Mouse (Mus musculus): ENCODE measurements around the gene Olfr786.

Olfr786 gene

DNA sequence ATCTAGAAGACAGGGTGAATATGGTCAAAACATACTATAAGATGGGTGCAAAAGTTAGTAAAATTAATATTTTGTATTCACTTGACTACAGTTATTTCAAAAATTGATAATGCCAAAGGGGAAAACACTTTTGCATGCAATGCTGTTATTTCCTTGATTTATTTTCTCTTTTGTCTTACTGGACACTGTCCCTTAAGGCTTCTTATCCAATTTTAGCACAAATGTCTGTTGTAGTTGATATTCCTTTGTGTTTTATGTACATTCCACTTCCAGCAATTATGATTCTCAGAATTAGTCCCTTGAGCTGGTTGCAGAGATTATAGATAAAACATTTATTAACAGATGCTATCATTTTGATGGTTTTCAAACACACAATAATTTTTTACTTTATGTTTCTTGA, at the start of gene Olfr786:
Olfr786 (plus strand) TSS at position 301 of the 400 bp plus-strand sequence.
- DNase-seq = no peak

DNA sequence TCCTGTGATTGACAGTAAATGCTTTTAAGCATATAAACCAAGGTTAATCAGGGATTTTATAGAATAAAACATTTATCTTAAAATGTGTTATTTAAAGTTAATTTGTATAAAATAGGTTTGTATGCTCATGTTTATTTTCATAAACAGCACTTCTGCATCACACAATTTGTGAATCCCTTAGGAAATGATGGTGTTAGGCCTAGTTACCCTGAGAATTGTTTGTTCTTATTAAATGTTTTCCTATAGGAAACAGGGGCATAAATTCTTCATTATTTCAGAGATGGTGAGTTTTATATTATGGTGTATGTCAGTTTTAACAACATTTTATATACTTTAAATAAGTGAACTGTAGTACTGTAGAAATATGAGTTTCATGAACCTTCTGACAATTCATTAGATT, 43.3 kb upstream of the Olfr786 start, which contains the start of gene Olfr784:
Olfr784 (plus strand) TSS at position 301 of the 400 bp plus-strand sequence.
- no peak for DNase-seq

- no peak for DNase-seq
These were observed 26.2 kb upstream of the Olfr786 start for GRCm38 (mm10) chr10:129400892-129401291.

GRCm38 (mm10) chr10:129405126-129405525, 22.0 kb upstream of the Olfr786 start, which contains the start of gene Olfr785:
Gene Olfr785 (plus strand): TSS chr10:129405426.
- DNase-seq = no peak

- DNase-seq = no peak
These were observed 34.5 kb downstream of the Olfr786 start, which contains the start of gene Olfr787 for GRCm38 (mm10) chr10:129461562-129461961. Gene Olfr787 (plus strand): TSS chr10:129461862.

DNA sequence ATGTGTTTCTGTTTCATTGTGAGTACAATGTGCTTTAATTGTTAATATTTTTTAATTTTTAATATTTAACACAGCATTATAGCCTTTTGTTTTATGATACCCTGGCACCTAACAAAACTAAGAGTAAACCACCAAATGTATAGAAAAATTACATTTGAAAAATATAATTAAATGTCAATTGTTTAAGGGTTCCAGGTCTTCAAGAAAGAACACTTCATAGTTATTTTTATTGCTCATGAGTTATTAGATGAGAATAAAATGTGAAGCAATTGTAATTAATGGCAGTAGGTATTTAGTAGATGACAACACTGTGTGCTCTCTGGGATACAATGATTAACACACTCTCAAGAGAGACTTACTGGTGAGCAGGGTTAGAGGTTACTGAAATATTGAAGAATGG, 43.6 kb downstream of the Olfr786 start, which contains the start of gene Olfr788:
Olfr788 (plus strand) TSS at position 301 of the 400 bp plus-strand sequence.
- no peak for DNase-seq

GRCm38 (mm10) chr10:129473256-129473655, 46.1 kb downstream of the Olfr786 start:
- no peak for DNase-seq

DNA sequence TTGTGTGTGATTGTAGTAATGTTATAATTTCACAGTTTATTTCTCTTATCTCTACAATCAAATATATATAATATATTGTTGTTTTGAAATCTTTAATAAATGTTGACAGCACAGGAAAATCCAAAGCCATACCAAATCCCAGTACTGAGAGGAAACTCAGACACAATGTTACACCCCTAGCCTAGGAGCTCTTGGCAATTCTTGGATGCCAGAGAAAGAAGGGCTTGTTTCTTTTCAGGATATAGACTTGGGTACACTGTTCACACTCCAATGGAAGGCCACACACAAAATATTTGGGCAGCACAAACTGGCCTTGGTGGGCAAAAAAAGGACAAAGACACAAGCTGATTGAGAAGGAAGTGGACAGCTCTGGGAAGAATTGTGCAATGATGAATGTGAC, 46.6 kb downstream of the Olfr786 start:
- DNase-seq = no peak

DNA sequence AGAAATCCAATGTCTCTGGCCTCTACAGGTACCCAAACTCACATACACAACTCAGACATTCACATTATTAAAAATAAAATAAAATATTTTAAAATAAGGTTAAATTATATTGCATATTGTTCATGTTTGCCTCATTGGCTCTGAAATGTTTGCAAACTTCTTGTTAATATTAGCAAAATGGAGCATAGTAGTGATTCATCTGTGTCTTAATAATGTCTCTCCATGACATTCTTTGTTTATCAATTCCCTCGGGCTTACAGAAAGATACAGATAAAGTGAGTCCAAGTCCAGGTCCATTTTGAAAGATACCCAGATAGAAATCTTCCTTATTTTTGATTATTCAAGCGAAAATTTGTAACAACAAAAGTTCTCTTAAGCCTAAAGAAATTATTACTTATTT, 57.3 kb downstream of the Olfr786 start, which contains the start of gene Olfr789:
Olfr789 (plus strand) TSS at position 301 of the 400 bp plus-strand sequence.
- no peak for DNase-seq
